Mouse (Mus musculus) embryonic facial prominence, embryonic 13.5 days (tissue): ENCODE data around the gene Eloa. TPM values are rescaled to one million over a fixed set of nuclear protein-coding genes. Genes with fewer than 3 reads are reported as not detected.
"Not testable (repeated sequence)": the region's sequence is repeated elsewhere in the genome, so short reads cannot be mapped to it uniquely, and the experiment has no call there.

Experiments used
- ATAC-seq: fragments of 200-750 bp; cut with Nextera tagmentation; 2 replicates; pipeline ENCODE4 v1.8.0; 2017; ENCODE audit warnings: low read depth; ENCODE audit not compliant: insufficient number of reproducible peaks, insufficient read depth, low FRiP score, low TSS enrichment
- H3K27ac ChIP-seq: fragments of 300-500 bp; sonication (generic); 2 replicates; pipeline ENCODE4 v1.5.1; 2015; ENCODE audit warnings: moderate library complexity, mild to moderate bottlenecking, inconsistent platforms
- H3K27me3 ChIP-seq: fragments of 300-500 bp; sonication (generic); 2 replicates; pipeline ENCODE4 v1.6.1; 2015; ENCODE audit warnings: mild to moderate bottlenecking, inconsistent platforms
- H3K36me3 ChIP-seq: fragments of 300-500 bp; sonication (generic); 2 replicates; pipeline ENCODE4 v1.6.1; 2015; ENCODE audit warnings: mild to moderate bottlenecking, inconsistent platforms
- H3K4me1 ChIP-seq: fragments of 300-500 bp; sonication (generic); 2 replicates; pipeline ENCODE4 v1.6.1; 2015; ENCODE audit warnings: inconsistent platforms
- H3K4me2 ChIP-seq: fragments of 300-500 bp; sonication (generic); 2 replicates; pipeline ENCODE4 v1.6.1; 2015; ENCODE audit warnings: moderate library complexity, mild to moderate bottlenecking, inconsistent platforms
- H3K4me3 ChIP-seq: fragments of 300-500 bp; sonication (generic); 2 replicates; pipeline ENCODE4 v1.5.1; 2015; ENCODE audit warnings: mild to moderate bottlenecking, inconsistent platforms
- H3K9ac ChIP-seq: fragments of 300-500 bp; sonication (generic); 2 replicates; pipeline ENCODE4 v1.6.1; 2015; ENCODE audit warnings: mild to moderate bottlenecking, inconsistent platforms
- H3K9me3 ChIP-seq: fragments of 300-500 bp; sonication (generic); 2 replicates; pipeline ENCODE4 v1.6.1; 2016; ENCODE audit warnings: inconsistent platforms
- WGBS: fragments of 180-500 bp; shearing (Covaris S2); methylation state at CpG from one replicate; pipeline ENCODE4 v1.1.7; 2015; ENCODE audit warnings: mixed read lengths; 5-methylcytosine and 5-hydroxymethylcytosine counted together
- polyA plus RNA-seq: library from polyadenylated mRNA; unstranded; fragments of >200 nt; fragmentation: Nextera tagmentation; extraction: Ambion mirVana; gene quantifications from 2 replicates; pipeline ENCODE4 v1.2.1, GENCODE M21; 2015

The Eloa gene
- polyA plus RNA-seq, 1 experiment from 2014 or later: 42.5 TPM

- no peaks in the 10 kb centered on the region for H3K27me3 ChIP-seq
- H3K36me3 ChIP-seq: peaks cover 70% of the 10 kb centered on the region
- H3K27ac ChIP-seq: no peak overlapping the region
These were observed 40.0 kb downstream of the Eloa start for GRCm38 (mm10) chr4:135981524-135982063.

GRCm38 (mm10) chr4:135980223-135980622, 41.3 kb downstream of the Eloa start:
- H3K4me1 ChIP-seq, ATAC-seq, H3K9me3 ChIP-seq, H3K4me3 ChIP-seq, H3K4me2 ChIP-seq, H3K9ac ChIP-seq, H3K27me3 ChIP-seq, H3K27ac ChIP-seq: not testable (repeated sequence)
- 95% methylated on average over 5 of the region's 5 CpGs for WGBS
- peaks cover 82% of the 10 kb centered on the region for H3K36me3 ChIP-seq

More at GRCm38 (mm10) chr4:135981524-135982063, 40.0 kb downstream of the Eloa start:
- H3K9me3 ChIP-seq: no peaks in the 10 kb centered on the region
- H3K9ac ChIP-seq: no peak overlapping the region
- H3K4me3 ChIP-seq: no peak overlapping the region
- 36% methylated on average over 7 of the region's 7 CpGs for WGBS
- no peak overlapping the region for H3K4me2 ChIP-seq
- H3K4me1 ChIP-seq: peaks cover 15% of the 10 kb centered on the region
- no peak for ATAC-seq

- Histone ChIP-seq H3K4me2 (no peak overlapping the region), H3K36me3 (peaks cover 55% of the 10 kb centered on the region), H3K27ac (no peak overlapping the region), H3K9me3 (no peaks in the 10 kb centered on the region), H3K4me3 (no peak overlapping the region), H3K4me1 (peaks cover 16% of the 10 kb centered on the region), H3K27me3 (no peaks in the 10 kb centered on the region), H3K9ac (no peak overlapping the region)
- WGBS: 92% methylated on average over 12 of the region's 12 CpGs
- ATAC-seq: no peak
These were observed 45.4 kb downstream of the Eloa start for GRCm38 (mm10) chr4:135976146-135976545.

- WGBS: 70% methylated on average over 13 of the region's 13 CpGs
- H3K27ac ChIP-seq: 0 out of 2 replicates have a peak overlapping the region, but pooled peaks have one; percentile 7
- peaks cover 61% of the 10 kb centered on the region for H3K36me3 ChIP-seq
These were observed 48.4 kb downstream of the Eloa start for GRCm38 (mm10) chr4:135972911-135973811.

GRCm38 (mm10) chr4:135972556-135972906, 49.0 kb downstream of the Eloa start, which contains the start of gene Lypla2:
TSS of gene Lypla2 (minus strand) at chr4:135972626.
- H3K27ac ChIP-seq: peak within 1 kb of the TSS; percentile 66
- peak within 1 kb of the TSS; percentile 97 for H3K4me2 ChIP-seq
- no peaks in the 10 kb centered on the region for H3K9me3 ChIP-seq
- H3K4me1 ChIP-seq: peaks cover 22% of the 10 kb centered on the region
- 1% methylated on average over 19 of the region's 19 CpGs for WGBS
- H3K36me3 ChIP-seq: peaks cover 64% of the 10 kb centered on the region
- H3K9ac ChIP-seq: peak within 1 kb of the TSS; percentile 95
- H3K4me3 ChIP-seq: peak within 1 kb of the TSS; percentile 99
- H3K27me3 ChIP-seq: no peaks in the 10 kb centered on the region
- ATAC-seq: peak; percentile 44

More at GRCm38 (mm10) chr4:135972911-135973811, 48.4 kb downstream of the Eloa start:
- Histone ChIP-seq H3K9ac (peak overlapping the region; percentile 95), H3K9me3 (no peaks in the 10 kb centered on the region), H3K27me3 (no peaks in the 10 kb centered on the region), H3K4me3 (peak overlapping the region; percentile 99), H3K4me1 (peaks cover 22% of the 10 kb centered on the region), H3K4me2 (peak overlapping the region; percentile 97)
- ATAC-seq: no peak

GRCm38 (mm10) chr4:135971805-135972555, 49.6 kb downstream of the Eloa start:
- Histone ChIP-seq H3K4me1 (peaks cover 22% of the 10 kb centered on the region), H3K27me3 (no peaks in the 10 kb centered on the region), H3K27ac (peak overlapping the region; percentile 66), H3K9me3 (no peaks in the 10 kb centered on the region), H3K4me2 (peak overlapping the region; percentile 97), H3K9ac (peak overlapping the region; percentile 95), H3K36me3 (peaks cover 66% of the 10 kb centered on the region), H3K4me3 (peak overlapping the region; percentile 99)
- 0 out of 2 replicates have a peak, but pooled peaks have one; percentile 1 for ATAC-seq
- under 1% methylated on average over 35 of the region's 35 CpGs for WGBS

GRCm38 (mm10) chr4:135970585-135970984, 51.0 kb downstream of the Eloa start:
- peak overlapping the region; percentile 97 for H3K4me2 ChIP-seq

GRCm38 (mm10) chr4:135969070-135969750, 52.4 kb downstream of the Eloa start:
- H3K9me3 ChIP-seq: no peaks in the 10 kb centered on the region
- no peak overlapping the region for H3K4me2 ChIP-seq
- peaks cover 55% of the 10 kb centered on the region for H3K36me3 ChIP-seq
- no peak overlapping the region for H3K9ac ChIP-seq
- no peaks in the 10 kb centered on the region for H3K27me3 ChIP-seq
- ATAC-seq: no peak
- H3K4me1 ChIP-seq: peaks cover 33% of the 10 kb centered on the region
- 88% methylated on average over 13 of the region's 13 CpGs for WGBS
- no peak overlapping the region for H3K4me3 ChIP-seq
- H3K27ac ChIP-seq: no peak overlapping the region

More at GRCm38 (mm10) chr4:135970585-135970984, 51.0 kb downstream of the Eloa start:
- Histone ChIP-seq H3K27ac (no peak overlapping the region), H3K36me3 (peaks cover 66% of the 10 kb centered on the region), H3K9ac (peak overlapping the region; percentile 37; the same call in 1 of the 2 replicates), H3K27me3 (no peaks in the 10 kb centered on the region), H3K9me3 (no peaks in the 10 kb centered on the region), H3K4me1 (peaks cover 22% of the 10 kb centered on the region), H3K4me3 (no peak overlapping the region)
- WGBS: 87% methylated on average over 11 of the region's 11 CpGs
- no peak for ATAC-seq

- WGBS: 68% methylated on average over 19 of the region's 19 CpGs
- Histone ChIP-seq H3K9me3 (no peaks in the 10 kb centered on the region), H3K4me3 (no peak overlapping the region), H3K4me1 (peaks cover 36% of the 10 kb centered on the region), H3K36me3 (peaks cover 53% of the 10 kb centered on the region), H3K9ac (no peak overlapping the region; the same call in 1 of the 2 replicates), H3K4me2 (no peak overlapping the region), H3K27me3 (no peaks in the 10 kb centered on the region), H3K27ac (no peak overlapping the region)
- no peak for ATAC-seq
These were observed 53.2 kb downstream of the Eloa start for GRCm38 (mm10) chr4:135968271-135968869.

GRCm38 (mm10) chr4:135967086-135967760, 54.3 kb downstream of the Eloa start:
- Histone ChIP-seq H3K9me3 (no peaks in the 10 kb centered on the region), H3K4me2 (no peak overlapping the region), H3K4me3 (no peak overlapping the region), H3K27me3 (no peaks in the 10 kb centered on the region), H3K27ac (no peak overlapping the region), H3K4me1 (peaks cover 32% of the 10 kb centered on the region), H3K36me3 (peaks cover 53% of the 10 kb centered on the region), H3K9ac (no peak overlapping the region)
- no peak for ATAC-seq
- 91% methylated on average over 18 of the region's 18 CpGs for WGBS
